In genomic region chr3:79609886-79610285, GRCm38 (mm10) we compare ENCODE assay signal across 30 mouse cellular contexts.
"Had no signal": no experiment of that assay in that cellular context is flagged by ENCODE, and none has a peak within 500 bp of the region (broad histone marks: within the 10 kb centered on the region; RNA-seq: fewer than 3 reads in every experiment).

No protein-coding gene starts in this region.

- H3K9ac ChIP-seq: limb, embryonic 12.5 days; limb, embryonic 13.5 days; limb, embryonic 15.5 days; liver, embryonic 13.5 days; liver, embryonic 14.5 days; liver, embryonic 15.5 days; lung, embryonic 14.5 days; lung, embryonic 15.5 days; midbrain, embryonic 12.5 days; midbrain, embryonic 13.5 days; midbrain, embryonic 15.5 days; neural tube, embryonic 12.5 days had no signal

- H3K27ac ChIP-seq: left cerebral cortex, adult 2 months; limb, embryonic 10.5 days; limb, embryonic 12.5 days; limb, embryonic 13.5 days; limb, embryonic 15.5 days; liver, embryonic 13.5 days; liver, embryonic 14.5 days; liver, embryonic 15.5 days; lung, embryonic 15.5 days; macrophage; midbrain, embryonic 10.5 days; midbrain, embryonic 12.5 days; midbrain, embryonic 13.5 days; midbrain, embryonic 15.5 days; neural tube, embryonic 12.5 days had no signal

- H3K4me3 ChIP-seq: left cerebral cortex, adult 2 months; limb, embryonic 10.5 days; limb, embryonic 12.5 days; limb, embryonic 13.5 days; limb, embryonic 15.5 days; liver, embryonic 13.5 days; liver, embryonic 15.5 days; lung, embryonic 15.5 days; megakaryocyte, embryonic 14.5 days; midbrain, embryonic 10.5 days; midbrain, embryonic 12.5 days; midbrain, embryonic 13.5 days; midbrain, embryonic 15.5 days; myocyte; neural tube, embryonic 12.5 days had no signal

- H3K9me3 ChIP-seq: limb, embryonic 10.5 days; limb, embryonic 12.5 days; limb, embryonic 15.5 days; liver, embryonic 13.5 days; liver, embryonic 15.5 days; lung, embryonic 15.5 days; midbrain, embryonic 10.5 days; midbrain, embryonic 12.5 days; midbrain, embryonic 13.5 days; midbrain, embryonic 15.5 days; neural tube, embryonic 12.5 days had no signal

- H3K4me2 ChIP-seq: limb, embryonic 12.5 days; limb, embryonic 13.5 days; limb, embryonic 15.5 days; liver, embryonic 11.5 days; liver, embryonic 13.5 days; liver, embryonic 15.5 days; lung, embryonic 14.5 days; lung, embryonic 15.5 days; midbrain, embryonic 11.5 days; midbrain, embryonic 12.5 days; midbrain, embryonic 13.5 days; midbrain, embryonic 15.5 days; neural tube, embryonic 12.5 days had no signal

- H3K4me1 ChIP-seq: limb, embryonic 10.5 days; limb, embryonic 12.5 days; limb, embryonic 13.5 days; limb, embryonic 15.5 days; liver, embryonic 13.5 days; liver, embryonic 15.5 days; lung, embryonic 15.5 days; megakaryocyte, embryonic 14.5 days; midbrain, embryonic 10.5 days; midbrain, embryonic 12.5 days; midbrain, embryonic 13.5 days; midbrain, embryonic 15.5 days; neural tube, embryonic 12.5 days had no signal

- H3K27me3 ChIP-seq: limb, embryonic 12.5 days; limb, embryonic 13.5 days; limb, embryonic 15.5 days; liver, embryonic 13.5 days; liver, embryonic 15.5 days; lung, embryonic 15.5 days; megakaryocyte, embryonic 14.5 days; midbrain, embryonic 12.5 days; midbrain, embryonic 13.5 days; midbrain, embryonic 15.5 days; neural tube, embryonic 12.5 days had no signal

- ATAC-seq: lung, postnatal 0 days; midbrain, embryonic 13.5 days; midbrain, embryonic 15.5 days; midbrain, embryonic 16.5 days had no signal

- DNase-seq: left cerebral cortex, postnatal 4 days; liver, embryonic 13.5 days; lung, adult 18-20 months; lung, adult 2 months; lung, embryonic 14.5 days; lung, postnatal 10 days; lung, postnatal 14 days; lung, postnatal 36 days; lung, postnatal 4 days; midbrain, embryonic 14.5 days had no signal
